Mouse (Mus musculus) cerebellum, adult 2 months (tissue): ENCODE data around the gene Clec3b.

Source experiments
- CTCF ChIP-seq: fragments of 200-500 bp; IDR thresholded peaks from 2 replicates; pipeline ENCODE4 v1.5.1; 2011; ENCODE audit warnings: low read depth, mild to moderate bottlenecking, control low read depth, low read length, moderate library complexity, borderline replicate concordance; ENCODE audit not compliant: insufficient read depth
- POLR2A ChIP-seq: fragments of 200-500 bp; IDR thresholded peaks from 2 replicates; pipeline ENCODE4 v1.6.1; 2011; ENCODE audit warnings: low read length, control low read depth, borderline replicate concordance; ENCODE audit not compliant: insufficient read depth

DNA sequence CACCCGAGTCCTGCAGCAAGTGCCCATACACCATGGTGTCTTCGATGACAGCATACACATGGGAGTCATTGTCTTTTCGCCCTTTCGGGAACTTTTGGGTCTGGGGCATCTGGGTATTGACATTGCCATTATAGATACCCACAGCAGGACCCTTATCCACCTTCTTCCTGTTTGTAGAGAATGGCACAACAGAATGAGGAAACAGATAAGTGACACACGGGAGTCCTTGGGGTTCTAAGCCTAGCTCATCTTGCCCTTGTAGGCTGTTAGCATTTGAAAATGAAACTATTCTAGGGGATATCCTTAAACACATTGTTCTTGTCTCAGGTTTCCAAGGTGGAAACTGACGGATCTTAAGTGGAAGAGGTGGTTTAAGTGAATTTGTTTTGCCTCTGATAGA lies 23.0 kb downstream of the Clec3b start:
- TF ChIP-seq CTCF (no peak), POLR2A (no peak)
